Mouse (Mus musculus) spleen, postnatal 4 days (tissue): ENCODE measurements around the gene Henmt1.

Source experiments
- DNase-seq, 2 experiments: peaks; one replicate each; pipeline ENCODE4 v3.0.0; 2022; ENCODE audit warnings: low spot score in 2 of 2

The Henmt1 gene

DNA sequence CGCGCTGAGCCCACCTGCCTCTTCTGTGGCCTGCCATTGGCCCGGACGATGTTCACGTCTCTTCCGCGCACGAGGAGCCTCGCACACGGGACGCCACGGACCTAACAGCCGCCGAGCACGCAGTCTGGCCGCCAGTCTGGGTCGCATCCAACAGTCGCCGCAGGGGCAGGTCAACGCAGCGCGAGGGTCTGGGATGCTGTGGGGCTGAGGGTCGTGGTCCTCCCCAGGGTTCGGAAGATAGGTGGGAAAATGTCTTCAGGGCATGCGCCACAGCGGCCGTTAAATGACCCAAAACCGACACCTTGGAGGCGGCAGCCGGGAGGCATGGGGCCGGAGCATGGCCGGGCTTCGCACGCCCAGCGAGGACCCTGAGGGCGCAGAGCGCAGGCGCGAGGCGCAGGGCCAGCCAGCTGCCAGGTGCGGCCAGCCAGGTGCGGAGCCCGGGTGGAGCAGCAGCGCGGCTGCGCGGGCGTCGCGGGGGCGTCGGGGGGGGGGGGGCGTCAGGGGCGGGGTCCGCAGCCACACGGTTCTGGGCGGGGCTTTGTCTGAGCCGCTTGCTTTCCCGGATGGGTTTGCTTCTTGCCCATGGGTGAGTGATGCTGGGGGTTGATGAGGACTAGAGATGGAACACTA lies 444 bp downstream of the Henmt1 start, which contains the start of gene Gm9857:
Gene Gm9857, minus strand, starts transcription at position 445 of the 633 bp plus-strand sequence.
- DNase-seq, result no peak

- no peak for DNase-seq
Observed at GRCm38 (mm10) chr3:108940996-108941395, 1.3 kb downstream of the Henmt1 start.

DNA sequence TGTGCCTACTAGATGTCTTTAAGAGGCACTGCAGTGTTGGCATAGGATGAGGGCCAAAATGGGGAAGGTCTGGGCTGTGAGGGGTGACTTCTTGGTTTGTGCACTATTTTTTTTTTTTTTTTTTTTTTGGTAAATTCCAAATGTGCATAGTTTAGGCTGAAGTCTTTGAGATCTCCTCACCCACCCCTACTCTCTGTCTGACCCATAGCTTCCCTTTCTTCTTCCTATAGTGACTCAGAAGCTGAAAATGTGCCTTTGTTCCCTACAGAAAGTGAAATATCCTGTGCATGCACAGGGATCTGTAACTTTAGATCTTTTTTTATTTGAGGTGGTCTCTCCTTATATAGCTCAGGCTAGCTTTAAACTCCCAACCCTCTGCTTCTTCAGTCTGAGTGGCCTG lies 18.3 kb downstream of the Henmt1 start:
- no peak for DNase-seq

DNA sequence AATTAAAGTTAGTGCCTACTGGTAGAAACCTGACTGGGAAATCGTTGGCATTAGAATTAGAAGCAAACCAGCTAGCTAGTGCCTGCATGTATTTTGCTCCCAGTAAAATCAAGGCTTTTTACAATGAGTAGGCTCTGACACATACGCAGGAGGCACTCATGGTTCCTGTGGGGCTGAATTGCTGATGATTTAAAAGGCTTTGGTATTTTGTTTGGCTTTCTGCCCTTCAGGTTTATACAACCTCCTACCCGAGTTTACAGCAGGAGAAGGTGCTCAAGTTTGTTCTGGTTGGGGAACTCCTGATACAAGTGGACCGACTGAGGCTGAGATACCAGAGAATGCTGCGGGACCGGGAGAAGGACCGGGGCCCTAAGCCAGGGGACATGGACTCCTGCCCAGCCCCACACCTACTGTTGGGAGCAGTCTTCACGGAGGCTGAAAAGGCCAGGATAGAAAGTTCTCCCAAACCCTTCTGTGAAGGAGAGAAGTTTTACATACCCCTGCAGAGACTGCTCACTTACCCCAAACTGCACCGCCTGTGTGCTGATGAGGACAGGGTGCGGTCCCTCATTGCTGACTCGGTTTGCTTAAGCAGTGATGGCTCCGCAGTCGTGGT lies 20.1 kb downstream of the Henmt1 start:
- no peak for DNase-seq

DNA sequence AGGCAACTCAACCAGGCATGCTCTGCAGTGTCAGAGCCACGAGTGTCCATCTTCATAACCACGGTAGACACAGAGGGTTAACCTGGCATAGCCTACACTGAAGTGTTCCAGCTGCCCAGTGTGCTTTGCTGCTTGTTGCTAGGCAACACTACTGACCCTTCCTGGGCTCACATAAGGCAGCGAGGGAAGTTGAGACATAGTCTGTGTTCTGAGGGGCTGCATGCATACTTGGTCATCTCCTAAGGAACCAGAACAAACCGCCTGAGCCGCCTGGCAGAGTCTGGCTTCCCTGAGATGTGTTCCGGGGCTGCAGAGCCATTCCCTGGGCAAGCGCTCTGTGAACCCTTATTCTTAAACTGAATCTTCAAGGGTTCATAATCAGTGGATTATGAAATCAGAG lies 21.6 kb downstream of the Henmt1 start:
- DNase-seq, result no peak

- DNase-seq, result no peak
Observed at GRCm38 (mm10) chr3:108961655-108962054, 22.0 kb downstream of the Henmt1 start.

GRCm38 (mm10) chr3:108963278-108963677 lies 23.6 kb downstream of the Henmt1 start:
- DNase-seq, result no peak

- DNase-seq, result no peak
Observed at GRCm38 (mm10) chr3:108963776-108964175, 24.1 kb downstream of the Henmt1 start.

DNA sequence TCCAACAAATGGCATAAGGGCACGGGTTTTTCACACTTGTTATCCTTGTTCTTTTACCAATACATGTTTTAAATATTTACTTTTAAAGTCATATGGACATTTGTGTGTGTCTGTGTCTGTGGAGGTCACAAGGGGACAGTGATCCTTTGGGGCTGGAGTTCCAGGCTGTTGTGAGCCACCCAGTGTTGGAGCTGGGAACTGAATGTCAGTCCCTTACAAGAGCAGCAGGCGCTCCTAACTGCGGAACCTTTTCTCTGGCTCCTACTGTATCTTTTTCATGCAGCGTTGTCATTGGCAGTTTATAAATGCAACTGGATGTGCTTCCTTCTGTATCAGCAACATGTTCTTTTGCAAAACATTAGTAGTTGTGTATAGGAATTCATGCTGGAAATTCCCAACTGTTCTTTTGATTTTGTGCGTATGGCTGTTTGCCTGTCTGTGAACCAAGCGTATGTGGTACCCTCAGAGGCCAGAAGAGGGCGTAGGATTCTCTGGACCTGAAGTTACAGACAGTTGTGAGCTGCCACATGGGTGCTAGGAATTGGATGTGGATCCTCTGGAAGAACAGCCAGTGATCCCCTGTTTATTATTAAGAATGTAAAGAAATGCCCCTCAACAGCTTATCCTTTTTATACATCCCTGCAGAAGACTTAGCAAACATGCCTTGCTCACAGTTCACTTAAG lies 24.8 kb downstream of the Henmt1 start:
- no peak for DNase-seq

DNA sequence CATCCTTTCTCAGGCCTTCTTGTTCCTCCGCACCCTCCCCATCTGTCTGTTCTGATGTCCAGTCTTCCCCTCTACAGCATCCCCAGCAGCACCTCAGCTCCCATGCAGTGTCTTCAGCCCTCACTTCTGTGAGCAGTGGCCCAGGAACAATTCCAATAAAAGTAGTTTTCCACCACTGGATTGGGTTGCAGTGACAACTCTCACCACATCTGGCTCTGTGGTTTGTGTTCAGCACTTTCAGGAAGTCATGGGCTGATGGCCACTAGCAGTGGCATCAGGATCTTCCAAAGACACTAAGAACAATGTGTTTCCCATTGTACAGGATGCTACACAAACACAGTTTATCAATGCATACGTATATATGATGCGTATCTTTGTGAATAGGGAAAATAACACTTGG lies 26.4 kb downstream of the Henmt1 start:
- no peak for DNase-seq

GRCm38 (mm10) chr3:108973980-108974660 lies 34.4 kb downstream of the Henmt1 start:
- no peak for DNase-seq

DNA sequence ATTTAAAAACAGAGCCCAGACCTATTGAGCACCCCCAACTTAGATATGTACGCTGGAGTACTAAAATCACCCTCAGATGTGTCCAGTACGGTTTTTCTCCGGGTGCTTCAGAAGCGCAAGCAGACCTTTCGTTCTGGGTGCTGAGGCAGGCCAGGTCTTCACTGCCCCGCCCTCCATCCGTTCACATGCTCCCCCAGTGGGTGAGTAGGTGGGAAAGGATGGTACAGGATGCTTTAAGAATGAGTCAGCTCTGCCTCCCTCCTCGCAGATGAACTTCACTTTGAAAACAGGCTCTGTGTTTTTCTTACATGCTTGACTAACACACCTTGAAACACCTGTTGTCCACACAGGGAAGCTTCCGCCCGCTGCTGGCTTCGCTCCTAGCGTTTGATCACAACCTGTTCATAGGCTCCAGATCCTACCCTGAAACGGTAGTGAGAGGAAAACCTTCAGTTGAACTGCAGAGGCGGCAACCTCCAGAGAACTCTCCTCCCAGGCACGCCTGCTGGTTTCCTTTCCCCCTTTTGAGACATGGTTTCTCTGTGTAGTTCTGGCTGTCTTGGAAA lies 35.3 kb downstream of the Henmt1 start:
- DNase-seq, result no peak

GRCm38 (mm10) chr3:108977340-108978030 lies 37.8 kb downstream of the Henmt1 start:
- DNase-seq, result no peak

DNA sequence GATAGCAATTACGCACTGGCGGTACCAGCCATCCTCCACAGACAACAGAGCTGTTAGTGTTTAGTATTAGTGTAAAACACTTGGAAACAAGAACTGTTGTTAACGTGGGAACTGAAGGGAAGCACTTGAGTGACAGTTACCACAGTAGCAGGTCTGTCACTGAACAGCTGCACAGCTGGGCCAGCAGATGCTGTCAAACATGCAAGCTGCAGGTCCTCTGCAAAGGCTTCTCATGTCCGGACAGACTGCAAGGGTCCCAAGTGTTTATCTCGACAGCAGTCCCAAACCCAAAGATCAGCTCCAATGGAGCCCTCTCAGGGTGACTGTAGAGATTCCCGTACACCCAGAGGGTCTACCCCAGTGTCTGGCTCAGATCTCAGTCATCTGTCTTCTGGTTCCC lies 42.3 kb downstream of the Henmt1 start:
- DNase-seq, result no peak

- no peak for DNase-seq
Observed at GRCm38 (mm10) chr3:108983989-108984388, 44.3 kb downstream of the Henmt1 start.

DNA sequence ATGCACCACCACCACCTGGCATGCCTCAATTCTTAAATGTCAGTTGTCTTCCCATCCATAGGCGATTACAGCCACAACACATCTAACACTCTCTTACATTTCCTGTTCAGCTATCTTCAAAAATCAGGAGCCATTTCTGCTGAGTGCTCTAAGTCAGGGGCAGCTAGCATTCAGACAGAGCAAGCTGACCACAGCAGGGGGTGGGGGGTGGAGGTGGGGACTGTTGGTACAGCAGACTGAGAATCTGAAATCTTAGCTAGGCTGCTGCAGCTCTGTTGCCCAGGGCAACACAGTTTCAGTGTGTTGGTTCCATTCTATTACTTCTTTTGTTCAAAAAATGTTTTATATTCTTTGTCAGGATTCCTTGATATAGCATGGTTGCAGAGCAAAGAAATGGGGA lies 46.9 kb downstream of the Henmt1 start:
- DNase-seq, result no peak

DNA sequence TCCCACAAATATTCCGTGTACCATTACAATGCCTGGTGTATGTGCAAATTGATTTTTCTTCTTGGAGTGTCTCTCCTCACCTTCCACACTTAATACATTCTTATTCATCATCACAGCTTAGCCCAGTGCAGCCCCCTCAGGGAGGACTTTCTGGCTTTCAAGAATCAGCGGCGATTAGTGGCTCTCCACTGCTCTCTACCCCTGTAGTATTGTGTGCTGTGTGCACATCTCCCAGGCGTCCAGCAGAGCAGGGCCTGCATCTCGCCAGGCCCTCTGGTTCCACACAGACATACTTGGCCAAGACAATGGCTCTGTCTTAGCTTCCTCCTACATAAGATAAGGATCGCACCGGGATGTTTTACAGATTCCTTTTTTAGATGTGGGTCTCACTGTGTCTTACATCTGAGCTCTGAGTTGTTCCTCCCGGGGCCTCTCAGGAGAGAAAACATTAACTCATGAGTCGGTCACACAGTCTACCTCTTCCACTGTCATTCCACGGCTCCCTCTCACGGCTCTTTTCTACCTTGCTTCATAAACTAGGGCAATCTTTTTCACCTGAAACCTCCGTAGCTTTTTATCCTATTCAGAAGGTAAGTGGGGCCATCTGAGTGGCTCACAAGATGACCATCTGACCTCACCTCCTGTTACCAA lies 47.5 kb downstream of the Henmt1 start:
- no peak for DNase-seq

DNA sequence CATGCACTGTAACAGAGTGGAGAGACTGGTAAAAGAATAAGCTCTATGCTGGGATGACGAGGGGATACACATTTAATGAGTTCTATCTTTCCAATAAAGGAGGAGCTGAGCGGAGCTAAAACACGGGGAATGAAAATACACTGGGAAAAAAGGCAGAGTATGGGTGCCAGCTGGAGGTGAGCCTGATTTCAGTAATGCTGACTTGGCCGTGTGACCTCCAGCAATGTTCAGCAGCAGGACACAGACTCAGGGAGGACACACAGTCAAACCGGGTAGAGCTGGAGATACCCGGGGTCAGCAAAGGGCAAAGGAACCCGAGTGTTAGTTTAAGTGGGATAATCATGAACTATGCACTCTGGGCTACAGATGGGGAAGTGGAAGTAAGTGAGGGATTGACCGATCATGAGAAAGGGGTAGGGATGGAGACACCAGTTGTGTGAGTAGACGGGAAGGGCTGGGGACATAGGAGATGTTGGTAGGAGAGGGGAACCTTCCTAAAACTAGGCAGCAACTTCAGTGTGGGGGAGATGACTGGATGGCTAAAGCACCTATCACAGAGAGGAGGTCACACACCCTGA lies 50.4 kb downstream of the Henmt1 start:
- no peak for DNase-seq

DNA sequence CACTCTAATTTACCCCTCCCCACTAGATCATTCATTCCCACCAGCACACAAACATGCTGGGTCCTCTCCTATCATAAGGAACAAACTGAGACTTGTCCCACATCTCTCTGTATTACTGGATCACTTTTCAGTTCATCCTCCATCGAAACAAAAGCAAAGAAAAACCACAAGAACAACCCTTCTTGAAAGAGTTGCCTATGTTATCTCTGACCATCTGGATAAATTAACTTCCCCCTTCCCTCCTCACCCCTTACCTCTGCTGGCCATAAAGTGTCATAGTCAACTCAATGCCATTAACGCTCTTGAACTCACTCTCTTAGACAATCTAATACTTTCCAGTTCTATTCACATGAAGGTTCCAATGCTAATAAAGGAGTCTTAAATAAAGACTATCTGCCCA lies 54.8 kb downstream of the Henmt1 start:
- DNase-seq, result no peak

- no peak for DNase-seq
Observed at GRCm38 (mm10) chr3:108995379-108995778, 55.7 kb downstream of the Henmt1 start.

GRCm38 (mm10) chr3:108997284-108997683 lies 57.6 kb downstream of the Henmt1 start:
- no peak for DNase-seq
